Mouse (Mus musculus) midbrain, postnatal 0 days (tissue): ENCODE results near the gene Glis2. TPM values are rescaled to one million over a fixed set of nuclear protein-coding genes. Genes with fewer than 3 reads are reported as not detected.
A peak's percentile ranks its signal among the peaks of the same experiment; 100 is the strongest.

Source experiments
- ATAC-seq: fragments of 200-750 bp; cut with Nextera tagmentation; 2 replicates; pipeline ENCODE4 v1.8.0; 2017; ENCODE audit warnings: moderate number of reproducible peaks, mild to moderate bottlenecking, moderate TSS enrichment, moderate library complexity; ENCODE audit not compliant: low FRiP score
- DNase-seq: peaks from one replicate; pipeline ENCODE4 v3.0.0-alpha.2; 2015; ENCODE audit warnings: low spot score
- H3K27ac ChIP-seq: fragments of 300-500 bp; sonication (generic); 2 replicates; pipeline ENCODE4 v1.5.1; 2014; ENCODE audit warnings: low read depth, mild to moderate bottlenecking, low read length, mixed read lengths
- H3K27me3 ChIP-seq: fragments of 300-500 bp; sonication (generic); 2 replicates; pipeline ENCODE4 v1.6.1; 2014; ENCODE audit warnings: low read length, control low read depth, mixed read lengths; ENCODE audit not compliant: insufficient read depth
- H3K36me3 ChIP-seq: fragments of 300-500 bp; sonication (generic); 2 replicates; pipeline ENCODE4 v1.6.1; 2014; ENCODE audit warnings: low read length, control low read depth, mixed read lengths; ENCODE audit not compliant: insufficient read depth
- H3K4me1 ChIP-seq: fragments of 300-500 bp; sonication (generic); 2 replicates; pipeline ENCODE4 v1.6.1; 2014; ENCODE audit warnings: mild to moderate bottlenecking, control low read depth, antibody characterized with exemption, low read length, mixed read lengths; ENCODE audit not compliant: insufficient read depth
- H3K4me2 ChIP-seq: fragments of 300-500 bp; sonication (generic); 2 replicates; pipeline ENCODE4 v1.6.1; 2014; ENCODE audit warnings: low read depth, mild to moderate bottlenecking, low read length, mixed read lengths; ENCODE audit not compliant: poor library complexity, severe bottlenecking
- H3K4me3 ChIP-seq: fragments of 300-500 bp; sonication (generic); 2 replicates; pipeline ENCODE4 v1.5.1; 2014; ENCODE audit warnings: low read depth, mild to moderate bottlenecking, low read length, moderate library complexity
- H3K9ac ChIP-seq: fragments of 300-500 bp; sonication (generic); replicated peaks from 2 replicates; pipeline ENCODE4 v1.6.1; 2014; ENCODE audit warnings: mild to moderate bottlenecking, low read length, moderate library complexity, mixed read lengths; ENCODE audit not compliant: poor library complexity, severe bottlenecking
- H3K9me3 ChIP-seq: fragments of 300-500 bp; sonication (generic); 2 replicates; pipeline ENCODE4 v1.6.1; 2016; ENCODE audit warnings: low read length, control low read depth
- CTCF ChIP-seq: IDR thresholded peaks from 2 replicates; pipeline ENCODE4 v1.5.1; 2016; ENCODE audit warnings: antibody characterized with exemption, mild to moderate bottlenecking
- WGBS: fragments of 180-500 bp; shearing (Covaris S2); extraction: QIAGEN DNeasy Blood & Tissue Kit; methylation state at CpG from one replicate; pipeline ENCODE4 v1.1.7; 2014; 5-methylcytosine and 5-hydroxymethylcytosine counted together
- polyA plus RNA-seq: library from polyadenylated mRNA; unstranded; fragments of >200 nt; fragmentation: Nextera tagmentation; extraction: Ambion mirVana; gene quantifications from 2 replicates; pipeline ENCODE4 v1.2.1, GENCODE M21; 2015
- total RNA-seq: library from RNA; depleted of rRNA; stranded (reverse); fragments of >200 nt; gene quantifications from 2 replicates; pipeline ENCODE4 v1.2.3, GENCODE M21; 2014

The Glis2 gene
- total and polyA plus RNA-seq, 2 experiments from 2014 or later, result 12.0 to 20.6 TPM

DNA sequence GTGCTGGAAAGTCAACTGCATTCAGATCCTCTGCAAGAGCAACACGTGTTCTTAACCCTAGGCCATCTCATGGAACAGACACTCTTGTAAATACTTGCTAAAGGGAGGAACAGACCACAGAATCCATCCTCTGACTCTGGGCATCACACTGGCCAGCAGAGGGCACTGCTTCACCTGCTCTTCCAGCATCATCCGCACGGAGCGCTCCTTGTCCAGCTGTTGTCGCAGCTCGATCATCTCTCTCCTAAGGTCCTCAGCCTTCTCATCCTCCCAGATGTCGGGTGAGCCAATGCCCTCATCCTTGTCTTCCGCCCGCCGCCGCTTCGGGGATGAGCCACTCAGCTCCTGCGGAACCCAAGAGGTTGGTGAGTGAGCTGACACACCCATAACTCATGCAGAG is 43.5 kb upstream of the Glis2 start:
- no peaks in the 10 kb centered on the region for H3K9me3 ChIP-seq
- H3K4me2 ChIP-seq, result no peak overlapping the region
- H3K4me1 ChIP-seq, result no peaks in the 10 kb centered on the region
- H3K4me3 ChIP-seq, result no peak overlapping the region
- H3K36me3 ChIP-seq, result peaks cover 4% of the 10 kb centered on the region; the same call in 1 of the 2 replicates
- DNase-seq (peak; percentile 75), ATAC-seq (peak; percentile 69)
- no peak overlapping the region for H3K9ac ChIP-seq
- peak; percentile 98 for TF ChIP-seq CTCF
- no peaks in the 10 kb centered on the region for H3K27me3 ChIP-seq
- no peak overlapping the region for H3K27ac ChIP-seq
- WGBS, result 33% methylated on average over 13 of the region's 13 CpGs

DNA sequence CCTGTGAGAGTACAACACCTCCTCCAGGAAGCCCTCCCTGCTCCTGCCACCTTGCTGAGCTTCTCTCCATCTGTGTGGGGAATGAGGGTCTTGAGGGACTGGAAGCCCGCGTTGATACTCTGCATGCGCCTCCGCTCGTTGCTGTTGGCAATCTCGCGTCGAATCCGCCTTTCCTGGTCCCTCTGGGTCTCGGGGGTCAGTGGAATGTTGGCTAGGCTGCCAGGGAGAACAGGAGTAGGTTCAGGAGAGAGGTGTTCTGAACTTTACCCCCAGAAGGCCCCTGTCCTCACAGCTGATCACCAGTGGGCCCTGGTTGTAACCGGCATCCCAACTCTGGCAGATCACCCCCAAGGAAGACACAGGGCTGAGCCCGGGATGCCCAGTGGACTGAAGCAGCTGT is 42.6 kb upstream of the Glis2 start:
- Histone ChIP-seq H3K9ac (no peak overlapping the region), H3K9me3 (no peaks in the 10 kb centered on the region), H3K27ac (no peak overlapping the region), H3K4me2 (no peak overlapping the region), H3K4me3 (no peak overlapping the region), H3K4me1 (no peaks in the 10 kb centered on the region), H3K27me3 (no peaks in the 10 kb centered on the region), H3K36me3 (peaks cover 2% of the 10 kb centered on the region; the same call in 1 of the 2 replicates)
- ATAC-seq, result no peak
- DNase-seq, result no peak
- WGBS, result 90% methylated on average over 12 of the region's 12 CpGs
- TF ChIP-seq CTCF, result no peak

DNA sequence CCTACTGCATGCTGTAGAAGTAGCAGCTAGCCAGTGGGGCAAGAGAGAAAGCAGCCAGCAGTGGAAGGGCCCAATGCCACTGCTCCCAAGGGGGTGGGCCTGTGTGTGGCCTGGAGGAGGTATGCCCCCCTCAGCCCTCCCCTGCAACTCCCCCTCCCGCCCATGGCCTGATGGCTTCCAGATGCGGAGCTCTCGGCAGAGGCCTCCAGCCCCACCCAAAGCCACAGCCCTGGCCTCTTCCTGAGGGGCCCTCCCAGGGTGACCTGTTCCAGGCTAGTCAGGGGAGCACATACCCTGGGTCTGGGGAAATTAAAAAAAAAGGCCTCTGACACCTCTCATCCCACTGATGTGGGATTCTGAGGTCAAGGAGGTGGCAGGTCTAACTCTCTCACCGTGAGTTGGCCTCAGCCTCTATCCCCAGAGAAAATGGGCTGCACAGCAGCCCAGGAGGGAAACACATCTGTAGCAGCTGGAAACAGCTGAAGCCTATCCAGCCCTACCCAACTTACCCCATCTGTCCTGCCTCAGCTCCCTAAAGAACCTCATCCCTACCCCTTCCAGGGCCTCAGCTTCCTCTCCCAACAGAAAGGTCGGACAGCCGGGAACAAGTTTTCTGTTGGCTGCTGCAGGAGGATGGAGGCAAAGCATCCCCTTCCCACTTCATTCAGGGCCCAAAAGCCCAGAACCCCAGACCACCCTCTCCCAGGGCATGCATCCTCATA is 41.5 kb upstream of the Glis2 start:
- ATAC-seq, result no peak

DNA sequence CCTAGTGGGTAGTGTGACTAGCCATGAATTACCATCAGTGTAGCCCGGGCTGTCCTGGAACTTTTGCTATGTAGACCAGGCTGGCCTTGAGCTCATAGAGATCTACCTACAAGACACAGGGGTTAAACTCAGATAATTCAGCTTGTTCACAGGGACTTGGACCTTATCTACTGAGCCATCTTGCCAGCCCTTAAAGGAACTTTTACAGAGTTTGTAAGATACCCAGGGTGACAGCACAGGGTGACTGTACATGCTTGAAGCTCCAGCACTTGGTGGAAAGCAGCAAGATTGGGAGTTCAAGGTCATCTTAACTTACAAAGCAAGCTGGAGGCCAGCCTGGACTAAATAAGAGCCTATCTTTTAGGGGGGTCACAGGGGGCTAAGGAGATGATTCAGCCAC is 39.0 kb upstream of the Glis2 start:
- ATAC-seq, result no peak
- H3K4me1 ChIP-seq, result no peaks in the 10 kb centered on the region
- 96% methylated on average over 1 of the region's 1 CpGs for WGBS

More for the DNA sequence above, 41.5 kb upstream of the Glis2 start:
- no peak for TF ChIP-seq CTCF
- H3K36me3 ChIP-seq, result no peaks in the 10 kb centered on the region; the same call in 1 of the 2 replicates
- H3K4me3 ChIP-seq, result no peak overlapping the region
- H3K27ac ChIP-seq, result no peak overlapping the region
- H3K4me2 ChIP-seq, result no peak overlapping the region
- WGBS, result 65% methylated on average over 6 of the region's 6 CpGs
- no peaks in the 10 kb centered on the region for H3K4me1 ChIP-seq
- H3K9ac ChIP-seq, result 0 out of 2 replicates have a peak overlapping the region, but pooled peaks have one; percentile 33
- no peak for DNase-seq
- no peaks in the 10 kb centered on the region for H3K9me3 ChIP-seq
- H3K27me3 ChIP-seq, result no peaks in the 10 kb centered on the region

DNA sequence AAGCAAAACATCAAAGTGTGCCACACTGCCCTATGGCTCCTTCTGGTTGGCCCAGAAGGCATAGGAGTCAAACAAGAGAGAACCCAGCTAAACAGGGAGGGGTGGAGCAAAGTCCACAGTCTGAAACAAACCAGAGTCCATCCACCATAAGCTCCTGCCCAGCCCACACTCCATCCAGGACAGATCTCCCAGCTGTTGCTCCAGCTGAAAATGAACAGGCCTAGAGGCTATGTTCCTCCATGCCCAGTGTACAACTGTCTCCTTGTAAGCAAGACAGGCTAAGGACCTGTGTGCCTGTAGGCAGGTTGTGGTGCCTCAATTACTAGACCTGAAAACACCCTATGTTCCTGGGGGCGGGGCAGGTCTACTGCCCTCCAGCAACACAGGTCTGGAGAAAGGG is 37.4 kb upstream of the Glis2 start:
- no peaks in the 10 kb centered on the region for H3K27me3 ChIP-seq
- H3K4me2 ChIP-seq, result peak overlapping the region; percentile 94
- no peaks in the 10 kb centered on the region for H3K9me3 ChIP-seq
- no peak overlapping the region; the same call in 1 of the 2 replicates for H3K27ac ChIP-seq
- no peak for TF ChIP-seq CTCF
- no peak overlapping the region for H3K4me3 ChIP-seq
- DNase-seq (no peak), ATAC-seq (no peak)
- H3K36me3 ChIP-seq, result no peaks in the 10 kb centered on the region
- H3K9ac ChIP-seq, result peak overlapping the region; percentile 53; the same call in 1 of the 2 replicates
- no peaks in the 10 kb centered on the region for H3K4me1 ChIP-seq
- WGBS, result 95% methylated on average over 1 of the region's 1 CpGs

More for the DNA sequence above, 39.0 kb upstream of the Glis2 start:
- no peak overlapping the region for H3K9ac ChIP-seq
- no peaks in the 10 kb centered on the region; the same call in 1 of the 2 replicates for H3K36me3 ChIP-seq
- H3K27ac ChIP-seq, result no peak overlapping the region
- H3K4me2 ChIP-seq, result no peak overlapping the region
- no peak for TF ChIP-seq CTCF
- DNase-seq, result no peak
- H3K9me3 ChIP-seq, result no peaks in the 10 kb centered on the region
- no peak overlapping the region for H3K4me3 ChIP-seq
- no peaks in the 10 kb centered on the region for H3K27me3 ChIP-seq

DNA sequence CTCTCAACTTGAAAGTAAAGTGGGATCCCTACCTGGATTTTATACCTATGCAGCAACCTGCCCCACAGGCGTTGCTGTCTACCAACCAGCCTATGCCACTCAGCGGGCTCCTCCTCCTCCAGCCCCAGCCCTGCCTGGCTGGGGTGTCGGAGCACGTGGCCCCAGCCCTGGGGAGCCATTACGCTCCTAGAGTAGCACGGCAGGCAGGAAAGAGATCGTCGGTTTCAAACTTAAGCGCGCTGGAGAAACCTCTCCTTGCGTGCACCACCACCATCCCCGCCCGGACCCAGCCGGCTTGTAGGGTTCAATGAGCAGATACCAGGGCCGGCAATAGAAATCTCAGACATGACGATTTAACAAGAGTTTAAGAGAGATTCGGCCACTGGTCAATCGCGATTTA is 36.6 kb upstream of the Glis2 start:
- H3K4me3 ChIP-seq, result peak overlapping the region; percentile 66
- H3K9me3 ChIP-seq, result no peaks in the 10 kb centered on the region
- H3K36me3 ChIP-seq, result no peaks in the 10 kb centered on the region
- WGBS, result under 1% methylated on average over 19 of the region's 19 CpGs
- peak; percentile 64 for ATAC-seq
- TF ChIP-seq CTCF, result no peak
- DNase-seq, result peak; percentile 74
- H3K9ac ChIP-seq, result peak overlapping the region; percentile 53
- no peaks in the 10 kb centered on the region for H3K4me1 ChIP-seq
- H3K27ac ChIP-seq, result peak overlapping the region; percentile 86
- H3K27me3 ChIP-seq, result no peaks in the 10 kb centered on the region
- H3K4me2 ChIP-seq, result peak overlapping the region; percentile 94
